Mouse (Mus musculus): ENCODE results near the gene Podxl. TPM values are rescaled to one million over a fixed set of nuclear protein-coding genes. Genes with fewer than 3 reads are reported as not detected.

The Podxl gene
- total RNA-seq, 2 experiments from 2014 or later = 19.8 to 25.6 TPM

GRCm38 (mm10) chr6:31478221-31478620 is 85.6 kb downstream of the Podxl start:
- DNase-seq (ENCODE audit: low spot score in 2 of 2) = no peak

Other genes with a start within 250 kb of the Podxl start
- 100 to 1,000 TPM; 108 to 129 TPM for gene Mkln1, start 165.2 kb downstream of the Podxl start, total RNA-seq (2021)